Mouse (Mus musculus): ENCODE measurements at regions not wholly inside any gene's neighbourhood (a gene's known extent, or its start where the extent isn't known, plus 50 kb on each side); places are given as distances from the start of the nearest gene placed in this dataset.

DNA sequence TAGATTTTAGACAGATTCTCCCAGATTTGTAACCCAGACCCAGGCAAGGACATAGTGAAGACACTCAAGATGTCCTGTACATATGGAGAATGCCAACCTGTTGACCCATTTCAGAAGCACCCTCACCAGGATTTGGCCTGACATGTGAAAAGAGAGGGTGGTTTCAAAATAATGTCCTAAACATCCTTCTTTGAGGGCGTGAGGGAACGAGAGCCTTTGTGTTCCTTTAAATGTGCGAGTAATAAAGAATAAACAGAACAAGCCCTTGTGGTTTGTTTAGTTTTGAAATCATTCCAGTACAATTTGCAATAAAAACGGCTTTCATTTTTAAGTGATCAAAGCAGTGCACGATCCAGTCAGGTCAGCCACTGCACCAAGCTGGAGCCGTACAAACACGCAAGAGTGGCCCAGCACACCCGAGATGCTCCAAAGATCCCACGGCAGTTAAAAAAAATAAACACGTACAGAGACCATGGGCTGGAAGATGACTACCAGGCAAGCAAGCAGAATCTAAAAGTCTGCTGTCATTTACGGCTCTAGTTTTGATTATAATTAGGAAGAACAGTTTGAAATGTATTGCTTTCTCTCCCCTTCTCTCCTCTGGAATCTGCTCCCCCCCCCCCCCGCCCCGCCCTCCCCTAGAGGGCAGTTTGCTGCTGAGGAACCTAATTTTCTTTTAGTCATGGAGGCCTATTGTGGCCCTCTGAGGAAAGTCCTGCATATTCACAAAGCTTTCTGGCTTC is 72.4 kb upstream of the Tle4 start:
- no peak for DNase-seq (ENCODE audit: low read depth)

DNA sequence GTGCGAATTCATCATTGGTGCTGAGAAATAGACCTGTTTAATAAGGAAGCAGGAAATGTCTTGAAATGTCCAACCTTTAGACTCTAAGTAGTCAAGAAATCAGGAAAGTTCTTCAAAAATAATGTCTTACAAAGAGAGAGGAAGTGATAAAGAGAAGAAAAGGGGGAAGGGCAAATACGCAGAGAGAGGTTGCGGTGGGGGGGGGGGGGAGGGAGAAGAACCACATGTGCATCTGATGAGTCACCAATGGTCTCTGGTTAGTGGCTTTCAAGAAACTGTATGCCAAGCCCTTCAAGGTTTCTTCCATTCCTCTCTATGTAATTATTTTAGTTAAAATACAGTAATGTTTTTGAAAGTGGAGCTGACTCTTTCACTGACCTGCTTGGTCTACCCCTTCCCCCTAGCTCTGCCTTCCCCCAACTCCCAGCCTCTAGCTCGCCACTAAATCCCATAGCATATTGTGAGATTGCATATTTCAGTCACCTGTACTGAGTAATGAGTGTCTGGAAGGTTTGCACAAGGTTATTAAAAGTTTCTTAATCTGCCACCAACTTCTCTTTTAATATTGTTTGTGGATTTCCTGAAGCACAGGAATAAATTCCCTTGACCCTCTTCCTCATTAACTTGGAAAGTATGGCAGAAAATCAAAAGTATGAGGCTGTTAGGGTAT is 70.8 kb upstream of the Tle4 start:
- DNase-seq (ENCODE audit: low read depth): no peak

DNA sequence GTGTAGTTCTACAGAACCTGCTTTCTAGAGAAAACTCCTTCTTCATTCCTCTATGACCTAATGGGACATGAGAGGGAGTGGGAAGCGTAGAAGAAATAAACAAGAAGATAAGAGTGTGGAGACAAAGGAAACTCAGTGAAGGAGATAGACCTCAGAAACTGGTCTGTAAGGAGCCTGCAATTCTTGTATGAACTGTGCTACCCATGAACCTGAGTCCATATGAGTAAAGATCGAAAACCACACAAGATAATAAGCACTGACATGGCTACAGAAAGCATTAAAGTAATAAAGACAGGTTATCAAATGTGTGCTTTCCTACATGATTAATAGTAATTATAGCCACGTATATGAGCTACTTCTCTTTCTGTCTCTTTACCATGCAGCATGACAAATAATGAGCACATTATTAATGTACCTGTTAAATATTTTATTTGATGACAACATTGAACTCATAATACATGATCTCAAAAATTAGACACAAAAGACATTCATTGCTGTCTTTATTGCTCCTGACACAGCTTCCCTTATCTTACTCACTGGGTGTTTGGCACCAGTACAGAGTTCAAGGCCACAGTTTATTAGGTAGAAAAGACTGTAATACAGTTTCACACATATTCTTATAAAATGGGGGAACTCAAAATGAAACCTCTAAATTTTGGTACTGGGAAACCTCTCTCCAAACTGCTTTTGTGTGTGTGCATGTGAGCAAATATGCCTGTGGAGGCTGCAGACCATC is 67.0 kb upstream of the Tle4 start:
- no peak for DNase-seq (ENCODE audit: low read depth)

DNA sequence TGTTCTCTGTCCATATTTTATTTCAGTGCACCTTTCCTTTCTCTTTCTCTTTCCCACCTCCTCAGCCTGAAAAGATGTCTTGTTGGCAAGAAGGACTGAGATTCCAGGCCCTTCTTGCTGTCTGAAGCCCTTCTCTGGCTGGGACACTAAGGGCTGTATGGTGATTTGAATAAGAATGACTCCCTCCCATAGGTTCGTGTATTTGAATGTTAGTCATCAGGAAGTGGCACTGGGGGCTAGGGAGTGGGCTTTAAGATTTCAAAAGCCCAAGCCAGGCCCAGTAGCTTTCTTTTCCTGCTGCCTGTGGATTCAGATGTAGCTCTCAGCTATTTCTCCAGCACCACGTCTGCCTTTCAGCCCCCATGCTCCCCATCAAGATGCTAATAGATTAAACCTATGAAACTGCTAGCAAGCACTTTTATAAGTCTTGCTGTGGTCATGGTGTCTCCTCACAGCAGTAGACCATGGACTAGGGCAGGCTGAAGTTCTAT is 66.3 kb upstream of the Tle4 start:
- DNase-seq (ENCODE audit: low read depth): no peak

DNA sequence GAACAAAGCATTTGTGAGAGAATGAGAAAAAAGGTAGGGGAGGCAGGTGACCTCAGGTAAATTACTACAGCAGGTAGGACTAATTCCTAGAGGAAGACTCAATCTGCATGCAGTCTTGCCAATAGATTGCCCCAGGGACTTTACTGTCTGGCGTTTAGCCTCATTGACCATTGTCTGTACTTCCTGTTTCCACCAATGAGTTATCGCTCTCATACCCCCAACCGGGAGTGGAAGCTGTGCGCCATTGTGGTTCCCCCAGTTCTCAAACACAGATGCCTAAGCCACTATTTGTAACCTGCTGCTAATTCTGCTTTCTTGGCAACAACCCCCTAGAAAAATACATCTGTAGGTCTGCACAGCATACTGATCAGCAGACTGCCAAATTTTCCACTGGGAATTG is 65.5 kb upstream of the Tle4 start:
- DNase-seq (ENCODE audit: low read depth): no peak

DNA sequence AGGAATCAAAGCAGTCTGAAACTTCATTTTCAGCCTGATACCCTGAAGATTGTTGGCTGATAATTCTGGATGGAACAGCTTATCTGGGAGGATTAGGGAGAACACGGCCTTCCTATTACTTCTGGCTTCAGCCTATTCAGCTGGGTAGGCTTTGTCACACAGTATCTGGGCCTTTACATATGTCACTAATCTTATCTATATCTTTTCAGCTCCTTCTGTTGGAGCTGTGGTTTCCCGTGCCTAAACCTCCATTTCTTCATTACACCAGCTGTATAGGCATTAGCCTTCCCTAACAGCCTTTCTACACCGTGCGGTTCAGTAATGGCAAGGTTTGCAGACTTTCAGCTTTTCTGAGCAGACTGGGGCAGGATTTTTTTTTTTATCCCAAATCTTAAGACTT is 61.9 kb upstream of the Tle4 start:
- no peak for DNase-seq (ENCODE audit: low read depth)

DNA sequence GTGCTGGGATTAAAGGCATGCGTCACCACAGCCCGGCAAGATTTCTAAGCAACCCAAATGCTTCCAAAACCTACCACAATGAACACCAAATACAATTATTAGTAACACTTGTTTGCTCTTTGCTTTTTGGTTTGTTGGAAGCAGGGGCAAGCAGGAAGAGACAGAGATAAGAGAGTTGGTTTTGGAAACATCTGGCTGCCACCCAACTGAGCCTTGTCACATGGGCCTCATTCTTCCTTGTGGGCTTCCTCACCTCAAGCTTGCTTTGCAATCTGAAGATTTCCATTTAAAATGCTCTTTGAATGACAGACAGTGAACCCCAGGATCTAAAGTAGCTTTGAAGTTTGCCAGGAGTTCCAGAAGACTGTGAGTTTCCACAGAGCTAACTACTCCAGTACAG is 60.6 kb upstream of the Tle4 start:
- no peak for DNase-seq (ENCODE audit: low read depth)

DNA sequence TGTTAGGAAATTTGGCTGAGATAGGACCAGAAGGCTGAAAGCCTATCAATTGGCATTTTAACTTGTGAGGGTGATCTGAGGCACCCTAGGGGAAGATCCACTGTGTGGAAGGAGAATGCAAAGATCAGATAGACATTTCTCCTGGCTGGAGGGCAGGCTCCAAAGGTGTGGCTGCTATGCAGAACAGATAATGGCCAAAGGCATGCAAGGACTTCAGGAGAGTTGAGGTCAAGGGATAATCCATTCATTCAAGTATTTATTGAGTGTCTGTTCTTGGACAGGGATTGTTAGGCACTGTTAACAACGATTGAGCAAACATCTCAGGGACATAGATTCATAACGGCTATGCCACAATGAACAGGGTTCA is 58.2 kb upstream of the Tle4 start:
- DNase-seq (ENCODE audit: low read depth): no peak

DNA sequence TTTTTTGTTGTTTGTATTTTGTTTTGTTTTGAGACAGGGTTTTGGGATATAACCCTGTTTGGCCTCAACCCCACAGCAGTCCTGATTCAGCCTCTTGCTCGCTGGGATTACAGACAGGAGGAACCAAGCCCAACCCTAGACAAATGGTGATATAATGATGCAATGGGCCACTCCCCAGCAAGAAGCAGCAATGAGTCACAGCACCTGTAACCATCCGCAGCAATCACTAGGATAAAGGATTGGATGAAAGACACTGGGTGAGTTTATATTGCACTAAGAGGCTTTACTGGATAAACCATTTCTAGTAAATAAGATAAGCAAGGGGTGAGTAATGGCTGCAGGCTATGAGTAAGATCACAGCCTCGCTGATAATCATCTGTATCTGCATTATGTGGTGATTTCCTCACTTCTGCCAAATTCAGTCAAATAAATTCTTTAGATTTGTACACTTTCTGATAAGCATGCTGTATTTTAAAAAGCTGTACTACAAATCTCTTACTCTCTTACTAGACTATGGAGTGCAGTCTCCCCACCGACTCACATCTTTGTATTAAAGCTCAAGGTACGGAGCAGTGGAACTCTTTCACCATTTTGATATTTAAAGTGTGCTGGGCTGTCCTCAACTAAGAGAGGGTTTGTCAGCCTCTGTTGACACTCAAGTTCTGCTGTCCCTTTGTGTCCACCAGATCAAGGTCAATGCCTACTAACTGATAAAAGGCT is 57.6 kb upstream of the Tle4 start:
- DNase-seq (ENCODE audit: low read depth): peak; percentile 3

Measured in NIH3T3 (cell line).